Mouse (Mus musculus): Measurements from ENCODE around the gene Gm13212. TPM values are rescaled to one million over a fixed set of nuclear protein-coding genes. Genes with fewer than 3 reads are reported as not detected.
"Not testable (repeated sequence)": the region's sequence is repeated elsewhere in the genome, so short reads cannot be mapped to it uniquely, and the experiment has no call there.

Gene Gm13212
- total RNA-seq (2021), result under 1 TPM; 0.18 to 0.22 TPM
- long read RNA-seq, result 0 reads

GRCm38 (mm10) chr4:145585078-145585477 lies at the start of gene Gm13212:
Gene Gm13212, plus strand, starts transcription at chr4:145585166.
- not testable (repeated sequence) for DNase-seq (ENCODE audit: low spot score in 2 of 2)

- DNase-seq (ENCODE audit: low spot score in 2 of 2), result not testable (repeated sequence)
These were observed 41.1 kb upstream of the Gm13212 start for GRCm38 (mm10) chr4:145543861-145544260.

- DNase-seq (ENCODE audit: low spot score in 2 of 2), result not testable (repeated sequence)
These were observed 39.9 kb upstream of the Gm13212 start for GRCm38 (mm10) chr4:145545106-145545505.

- not testable (repeated sequence) for DNase-seq (ENCODE audit: low spot score in 2 of 2)
These were observed 39.1 kb upstream of the Gm13212 start for GRCm38 (mm10) chr4:145545734-145546349.

DNA sequence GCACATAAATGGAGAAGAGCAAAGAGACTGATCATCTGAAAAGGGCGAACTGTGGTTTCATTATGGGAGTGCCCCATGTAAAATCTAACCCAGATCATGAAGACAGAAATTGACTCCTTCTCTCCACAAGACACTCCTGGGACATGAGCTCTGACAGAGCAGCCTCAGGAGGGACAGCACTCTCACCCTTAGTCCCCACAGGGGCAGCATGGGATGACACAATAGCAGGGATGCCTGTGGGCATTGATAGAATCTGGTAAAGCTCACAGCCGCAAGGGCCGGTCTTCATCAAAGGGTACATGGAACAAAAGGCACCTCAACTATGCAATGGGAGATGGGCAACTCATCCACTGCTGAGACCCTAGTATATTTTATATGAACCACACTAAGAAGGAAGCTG lies 38.5 kb upstream of the Gm13212 start:
- not testable (repeated sequence) for DNase-seq (ENCODE audit: low spot score in 2 of 2)

GRCm38 (mm10) chr4:145556680-145557079 lies 28.3 kb upstream of the Gm13212 start:
- no peak for DNase-seq (ENCODE audit: low spot score in 2 of 2)

DNA sequence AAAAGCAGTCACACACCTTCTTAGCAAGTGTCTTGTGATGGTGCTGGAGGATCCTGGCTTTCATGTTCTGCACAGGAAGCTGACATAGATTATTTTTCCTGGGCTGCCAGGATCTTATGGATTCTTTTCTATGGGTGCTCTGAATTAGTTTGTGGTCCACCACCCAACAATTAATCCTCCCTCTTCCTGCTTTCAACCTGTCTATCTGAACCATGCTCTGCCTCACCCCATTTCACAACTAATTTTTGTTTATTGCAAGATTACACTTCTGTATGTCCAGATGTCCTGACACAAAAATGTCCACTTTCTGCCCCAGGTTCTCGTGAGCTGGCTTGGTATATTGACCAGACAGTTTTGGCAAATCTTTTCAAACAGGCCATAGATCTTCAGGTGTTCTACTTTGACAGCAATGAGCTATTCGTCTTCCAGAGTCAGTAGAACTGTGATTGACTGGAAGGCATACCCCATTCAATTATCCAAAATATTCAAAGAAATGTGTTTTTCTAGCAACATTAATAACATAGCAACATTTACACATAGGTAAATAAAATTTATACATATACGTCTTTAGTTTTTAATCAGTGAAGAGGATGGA lies 25.4 kb upstream of the Gm13212 start:
- no peak for DNase-seq (ENCODE audit: low spot score in 2 of 2)

- DNase-seq (ENCODE audit: low spot score in 2 of 2), result no peak
These were observed 20.7 kb upstream of the Gm13212 start for GRCm38 (mm10) chr4:145564111-145564821.

DNA sequence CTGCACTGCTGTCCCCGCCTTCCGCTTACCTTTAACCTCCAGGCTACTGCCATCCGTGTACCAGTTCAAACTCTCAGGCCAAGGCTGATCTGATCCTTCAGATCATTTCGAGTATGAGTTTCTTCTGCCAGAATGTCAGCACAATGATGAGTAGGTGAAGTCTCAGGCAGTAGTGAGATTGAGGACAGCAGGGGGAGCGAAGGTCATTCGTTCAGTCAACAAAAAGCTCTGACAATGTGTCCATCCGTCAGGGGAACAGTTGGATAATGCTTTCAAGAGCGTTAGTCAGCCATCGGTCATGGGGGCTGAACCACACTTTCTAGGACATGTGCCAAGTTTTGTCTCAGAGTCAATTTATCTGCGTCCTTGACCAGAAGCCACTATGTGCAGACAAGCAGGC lies 14.5 kb upstream of the Gm13212 start:
- not testable (repeated sequence) for DNase-seq (ENCODE audit: low spot score in 2 of 2)

GRCm38 (mm10) chr4:145576623-145577022 lies 8.3 kb upstream of the Gm13212 start:
- not testable (repeated sequence) for DNase-seq (ENCODE audit: low spot score in 2 of 2)

- not testable (repeated sequence) for DNase-seq (ENCODE audit: low spot score in 2 of 2)
These were observed 4.6 kb upstream of the Gm13212 start for GRCm38 (mm10) chr4:145580333-145580732.

DNA sequence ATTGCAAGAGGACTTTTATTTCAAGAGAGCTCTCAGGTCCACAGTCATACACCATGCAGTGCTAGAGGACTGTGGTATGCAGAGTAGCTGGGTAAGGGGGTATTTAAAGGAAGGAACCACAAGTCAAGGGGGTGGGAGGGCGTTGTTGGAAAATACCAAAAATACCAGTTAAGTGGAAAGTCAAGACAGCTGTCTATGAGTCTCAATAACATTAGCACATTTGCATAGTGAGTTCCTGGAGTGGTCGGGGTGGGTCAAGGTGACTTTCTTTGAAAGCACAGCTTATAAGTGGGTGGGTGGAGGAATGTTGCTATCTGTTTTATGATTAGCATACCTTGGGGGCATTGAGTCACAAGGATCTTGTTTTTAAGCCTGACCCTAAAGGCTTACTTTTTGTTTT lies 1.1 kb downstream of the Gm13212 start:
- DNase-seq (ENCODE audit: low spot score in 2 of 2), result not testable (repeated sequence)

GRCm38 (mm10) chr4:145594183-145594582 lies 9.2 kb downstream of the Gm13212 start:
- not testable (repeated sequence) for DNase-seq (ENCODE audit: low spot score in 2 of 2)

DNA sequence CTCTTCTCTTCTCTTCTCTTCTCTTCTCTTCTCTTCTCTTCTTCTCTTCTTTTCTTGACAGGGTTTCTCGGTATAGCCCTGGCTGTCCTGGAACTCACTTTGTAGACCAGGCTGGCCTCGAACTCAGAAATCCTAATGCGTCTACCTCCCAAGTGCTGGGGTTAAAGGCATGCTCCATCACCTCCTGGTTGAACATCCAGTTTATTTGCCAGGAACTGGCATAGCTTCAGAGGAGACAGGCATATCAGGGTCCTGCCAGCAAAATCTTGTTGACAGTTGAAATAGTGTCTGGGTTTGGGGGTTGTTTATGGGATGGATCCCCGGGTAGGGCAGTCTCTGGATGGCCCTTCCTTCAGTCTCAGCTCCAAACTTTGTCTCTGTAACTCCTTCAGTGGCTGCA lies 9.8 kb downstream of the Gm13212 start:
- DNase-seq (ENCODE audit: low spot score in 2 of 2), result not testable (repeated sequence)

DNA sequence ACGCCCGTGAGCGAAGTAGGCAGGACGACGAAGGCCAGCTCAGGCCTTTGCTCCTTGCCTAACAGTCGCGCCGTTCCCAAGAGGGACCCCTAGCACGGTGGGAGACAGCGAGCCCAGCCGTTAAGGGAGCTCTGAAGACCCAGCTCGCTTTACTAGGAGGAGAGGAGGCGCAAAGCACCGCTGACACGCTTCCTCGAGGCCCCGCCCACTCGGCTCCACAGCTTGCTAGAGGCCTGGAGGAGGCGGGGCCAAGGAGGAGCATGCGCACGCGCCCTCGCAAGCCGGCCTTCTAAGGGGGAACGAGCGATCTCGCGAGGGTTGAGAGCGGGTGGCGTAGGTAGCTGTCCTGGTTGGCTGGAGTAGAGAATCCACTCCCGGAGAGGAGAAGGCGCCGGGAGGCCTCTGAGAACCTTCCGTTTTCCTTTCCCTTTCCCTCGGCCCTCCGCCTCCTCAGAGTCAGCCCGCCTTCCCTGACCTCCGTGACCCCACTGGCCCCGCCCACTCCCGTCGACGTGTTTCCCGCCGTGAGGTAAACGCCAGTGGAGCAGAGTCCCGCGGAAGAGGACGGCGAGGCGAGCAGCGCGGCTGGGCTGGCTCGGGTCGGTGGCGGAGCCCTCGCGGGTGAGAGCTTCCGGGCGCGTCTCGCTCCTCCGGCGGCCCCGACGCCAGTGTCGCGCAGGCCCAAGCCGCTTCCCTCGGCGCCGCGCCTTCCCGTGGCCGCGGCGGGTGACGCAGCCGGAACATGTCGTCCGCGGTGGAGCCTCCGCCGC lies 55.6 kb downstream of the Gm13212 start:
- DNase-seq (ENCODE audit: low spot score in 2 of 2), result not testable (repeated sequence)

DNA sequence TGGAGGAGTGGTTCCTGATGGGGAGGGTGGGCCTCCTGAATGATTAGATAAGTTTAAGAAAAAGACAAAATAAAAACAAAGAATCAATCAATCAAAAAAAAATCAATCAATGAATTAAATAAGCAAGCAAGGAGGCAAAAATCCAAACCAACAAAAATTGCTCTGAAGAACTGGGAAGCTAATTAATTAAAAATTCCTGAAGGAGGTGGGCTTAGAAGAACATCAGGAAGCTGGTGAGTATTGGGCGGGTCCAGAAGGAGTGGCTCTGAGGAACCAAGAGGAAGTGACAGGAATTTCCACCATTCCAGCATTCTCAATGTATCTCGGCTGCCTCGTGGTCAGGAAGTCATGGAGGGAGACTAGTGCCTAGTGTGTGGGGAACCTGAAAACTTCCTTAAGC lies 85.4 kb downstream of the Gm13212 start, which contains the start of gene Zfp980:
Zfp980 (plus strand) TSS at position 301 of the 400 bp plus-strand sequence.
- not testable (repeated sequence) for DNase-seq (ENCODE audit: low spot score in 2 of 2)

DNA sequence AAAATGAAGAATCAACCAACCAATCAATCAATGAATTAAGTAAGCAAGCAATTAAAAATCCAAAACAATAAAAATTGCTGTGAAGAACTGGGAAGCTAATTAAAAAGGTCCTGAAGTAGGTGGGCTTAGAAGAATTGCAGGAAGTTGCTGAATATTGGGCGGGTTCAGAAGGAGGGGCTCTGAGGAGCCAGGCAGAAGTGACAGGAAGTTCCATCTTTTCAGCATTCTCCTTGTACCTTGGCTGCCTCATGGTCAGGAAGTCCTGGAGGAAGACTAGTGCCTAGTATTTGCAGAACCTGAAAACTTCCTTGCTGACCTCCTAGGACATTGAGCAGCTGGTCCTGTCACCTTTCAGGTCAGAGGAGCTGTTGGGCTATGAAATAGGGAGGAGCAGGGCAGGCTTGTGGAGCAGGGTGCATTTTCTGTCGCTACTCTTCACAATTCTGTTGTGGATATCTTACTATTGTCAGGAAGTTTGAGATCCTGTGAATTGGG lies 89.4 kb downstream of the Gm13212 start:
- not testable (repeated sequence) for DNase-seq (ENCODE audit: low spot score in 2 of 2)
